Mouse (Mus musculus): ENCODE results near the gene C1qtnf9. TPM values are rescaled to one million over a fixed set of nuclear protein-coding genes. Genes with fewer than 3 reads are reported as not detected.

The C1qtnf9 gene
- polyA plus RNA-seq, 1 experiment from 2014 or later = not detected

GRCm38 (mm10) chr14:60741033-60741432 is 26.9 kb upstream of the C1qtnf9 start:
- Histone ChIP-seq H3K4me2 (ENCODE audit: low read depth, low read length) (no peak overlapping the region), H3K9me3 (replicated peaks; ENCODE audit: control insufficient read depth, low read length) (no peaks in the 10 kb centered on the region), H3K9ac (replicated peaks; ENCODE audit: low read length) (no peak overlapping the region), H3K4me1 (ENCODE audit: control insufficient read depth, insufficient read depth, low read length) (peaks cover 11% of the 10 kb centered on the region), H3K27ac (replicated peaks; ENCODE audit: low read depth, low read length) (no peak overlapping the region), H3K4me3 (ENCODE audit: low read depth, low read length) (no peak overlapping the region), H3K36me3 (replicated peaks; ENCODE audit: control insufficient read depth, insufficient read depth, low read depth, low read length) (no peaks in the 10 kb centered on the region), H3K27me3 (ENCODE audit: control insufficient read depth, insufficient read depth, low read length) (no peaks in the 10 kb centered on the region)
- ATAC-seq (replicated peaks; ENCODE audit: insufficient number of reproducible peaks, low FRiP score, low TSS enrichment, low read depth) (no peak), DNase-seq (ENCODE audit: low spot score) (no peak)
- WGBS = 81% methylated on average over 8 of the region's 8 CpGs

DNA sequence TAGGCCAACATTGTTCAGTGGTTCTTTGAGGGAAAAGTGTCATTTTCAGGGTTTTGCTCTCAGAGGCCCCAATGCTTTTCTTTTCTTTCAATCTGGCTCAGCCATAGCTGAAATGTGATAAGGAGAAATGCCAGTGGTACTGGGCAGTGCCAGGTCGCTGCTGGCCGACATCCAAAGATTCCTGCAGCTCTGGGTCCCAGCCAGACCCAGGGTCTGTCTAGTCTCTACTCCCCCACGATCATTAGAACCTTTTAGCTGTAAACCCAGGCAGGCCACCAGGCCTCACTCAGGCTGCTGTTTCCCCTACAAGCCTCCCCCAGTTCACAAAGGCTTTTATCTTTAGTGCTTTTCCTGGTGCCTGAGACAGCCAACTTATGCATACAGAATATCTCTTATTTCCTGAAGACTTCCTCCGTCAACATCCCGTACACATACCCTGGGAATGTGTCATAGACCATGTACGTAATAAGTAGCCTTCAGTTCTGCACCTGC is 26.4 kb upstream of the C1qtnf9 start:
- Histone ChIP-seq H3K36me3 (replicated peaks; ENCODE audit: control insufficient read depth, insufficient read depth, low read depth, low read length) (no peaks in the 10 kb centered on the region), H3K4me2 (ENCODE audit: low read depth, low read length) (no peak overlapping the region), H3K27ac (replicated peaks; ENCODE audit: low read depth, low read length) (no peak overlapping the region), H3K4me3 (ENCODE audit: low read depth, low read length) (no peak overlapping the region), H3K9me3 (replicated peaks; ENCODE audit: control insufficient read depth, low read length) (no peaks in the 10 kb centered on the region), H3K4me1 (ENCODE audit: control insufficient read depth, insufficient read depth, low read length) (peaks cover 9% of the 10 kb centered on the region), H3K9ac (replicated peaks; ENCODE audit: low read length) (no peak overlapping the region), H3K27me3 (ENCODE audit: control insufficient read depth, insufficient read depth, low read length) (no peaks in the 10 kb centered on the region)
- ATAC-seq (replicated peaks; ENCODE audit: insufficient number of reproducible peaks, low FRiP score, low TSS enrichment, low read depth) = no peak
- DNase-seq (ENCODE audit: low spot score) = no peak
- 80% methylated on average over 6 of the region's 6 CpGs for WGBS

GRCm38 (mm10) chr14:60743681-60744080 is 24.3 kb upstream of the C1qtnf9 start:
- DNase-seq (ENCODE audit: low spot score) (no peak), ATAC-seq (replicated peaks; ENCODE audit: insufficient number of reproducible peaks, low FRiP score, low TSS enrichment, low read depth) (no peak)
- H3K9me3 ChIP-seq (replicated peaks; ENCODE audit: control insufficient read depth, low read length) = no peaks in the 10 kb centered on the region
- H3K9ac ChIP-seq (replicated peaks; ENCODE audit: low read length) = no peak overlapping the region
- H3K27ac ChIP-seq (replicated peaks; ENCODE audit: low read depth, low read length) = no peak overlapping the region
- H3K4me2 ChIP-seq (ENCODE audit: low read depth, low read length) = no peak overlapping the region
- no peak overlapping the region for H3K4me3 ChIP-seq (ENCODE audit: low read depth, low read length)
- WGBS = 79% methylated on average over 9 of the region's 9 CpGs
- no peaks in the 10 kb centered on the region for H3K36me3 ChIP-seq (replicated peaks; ENCODE audit: control insufficient read depth, insufficient read depth, low read depth, low read length)
- H3K4me1 ChIP-seq (ENCODE audit: control insufficient read depth, insufficient read depth, low read length) = no peaks in the 10 kb centered on the region; the same call in 1 of the 2 replicates
- no peaks in the 10 kb centered on the region for H3K27me3 ChIP-seq (ENCODE audit: control insufficient read depth, insufficient read depth, low read length)

GRCm38 (mm10) chr14:60745201-60745600 is 22.7 kb upstream of the C1qtnf9 start:
- Histone ChIP-seq H3K9ac (replicated peaks; ENCODE audit: low read length) (no peak overlapping the region), H3K36me3 (replicated peaks; ENCODE audit: control insufficient read depth, insufficient read depth, low read depth, low read length) (no peaks in the 10 kb centered on the region), H3K4me3 (ENCODE audit: low read depth, low read length) (no peak overlapping the region), H3K4me2 (ENCODE audit: low read depth, low read length) (no peak overlapping the region), H3K27ac (replicated peaks; ENCODE audit: low read depth, low read length) (no peak overlapping the region), H3K9me3 (replicated peaks; ENCODE audit: control insufficient read depth, low read length) (no peaks in the 10 kb centered on the region), H3K27me3 (ENCODE audit: control insufficient read depth, insufficient read depth, low read length) (no peaks in the 10 kb centered on the region), H3K4me1 (ENCODE audit: control insufficient read depth, insufficient read depth, low read length) (no peaks in the 10 kb centered on the region)
- no peak for ATAC-seq (replicated peaks; ENCODE audit: insufficient number of reproducible peaks, low FRiP score, low TSS enrichment, low read depth)
- no peak for DNase-seq (ENCODE audit: low spot score)
- WGBS = 84% methylated on average over 6 of the region's 6 CpGs

DNA sequence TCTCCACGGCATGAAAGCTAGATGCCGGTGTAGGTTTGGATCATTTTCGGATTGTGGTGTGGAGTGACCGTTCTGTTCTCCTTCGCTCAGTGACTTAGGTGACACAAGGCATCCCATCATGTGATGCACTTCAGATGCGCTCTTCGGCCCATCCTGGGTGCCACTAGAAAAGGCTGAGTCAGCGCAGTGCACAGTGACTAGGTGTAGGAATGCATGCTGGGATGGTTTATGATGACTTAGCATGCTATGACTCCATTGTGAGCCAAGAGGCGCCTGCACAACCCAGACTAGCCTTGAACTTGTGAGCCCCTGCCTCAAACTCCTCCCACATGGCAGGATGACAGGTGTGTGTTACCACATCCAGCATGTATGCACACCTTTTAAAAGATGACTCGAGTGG is 21.8 kb upstream of the C1qtnf9 start:
- H3K4me1 ChIP-seq (ENCODE audit: control insufficient read depth, insufficient read depth, low read length) = no peaks in the 10 kb centered on the region
- H3K9ac ChIP-seq (replicated peaks; ENCODE audit: low read length) = no peak overlapping the region
- H3K27me3 ChIP-seq (ENCODE audit: control insufficient read depth, insufficient read depth, low read length) = no peaks in the 10 kb centered on the region
- WGBS = 95% methylated on average over 10 of the region's 10 CpGs
- ATAC-seq (replicated peaks; ENCODE audit: insufficient number of reproducible peaks, low FRiP score, low TSS enrichment, low read depth) = no peak
- H3K9me3 ChIP-seq (replicated peaks; ENCODE audit: control insufficient read depth, low read length) = no peaks in the 10 kb centered on the region
- no peaks in the 10 kb centered on the region; the same call in 1 of the 2 replicates for H3K36me3 ChIP-seq (replicated peaks; ENCODE audit: control insufficient read depth, insufficient read depth, low read depth, low read length)
- no peak for DNase-seq (ENCODE audit: low spot score)
- H3K4me2 ChIP-seq (ENCODE audit: low read depth, low read length) = no peak overlapping the region
- H3K4me3 ChIP-seq (ENCODE audit: low read depth, low read length) = no peak overlapping the region
- H3K27ac ChIP-seq (replicated peaks; ENCODE audit: low read depth, low read length) = no peak overlapping the region

GRCm38 (mm10) chr14:60747154-60747870 is 20.6 kb upstream of the C1qtnf9 start:
- WGBS = 87% methylated on average over 21 of the region's 21 CpGs
- H3K4me2 ChIP-seq (ENCODE audit: low read depth, low read length) = no peak overlapping the region

DNA sequence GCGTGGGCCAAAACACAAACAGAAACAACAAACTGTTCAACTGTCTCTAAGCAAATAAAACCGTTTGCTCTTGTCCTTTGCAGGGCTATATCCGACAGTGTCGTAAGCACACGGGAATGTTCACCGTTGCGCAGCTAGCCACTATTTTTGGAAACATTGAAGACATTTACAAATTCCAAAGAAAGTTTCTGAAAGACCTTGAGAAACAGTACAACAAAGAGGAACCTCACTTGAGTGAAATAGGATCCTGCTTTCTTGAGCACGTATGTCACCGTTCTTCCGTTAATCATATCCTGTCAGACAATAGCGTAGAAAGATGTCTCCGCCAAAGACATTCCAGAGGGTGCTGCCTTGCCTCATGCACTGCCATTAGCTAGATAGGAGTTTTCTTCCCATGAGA is 18.1 kb upstream of the C1qtnf9 start:
- WGBS = 85% methylated on average over 12 of the region's 12 CpGs
- no peaks in the 10 kb centered on the region for H3K9me3 ChIP-seq (replicated peaks; ENCODE audit: control insufficient read depth, low read length)
- H3K27ac ChIP-seq (replicated peaks; ENCODE audit: low read depth, low read length) = no peak overlapping the region
- DNase-seq (ENCODE audit: low spot score) = no peak
- no peaks in the 10 kb centered on the region for H3K4me1 ChIP-seq (ENCODE audit: control insufficient read depth, insufficient read depth, low read length)
- no peak overlapping the region for H3K4me2 ChIP-seq (ENCODE audit: low read depth, low read length)
- H3K4me3 ChIP-seq (ENCODE audit: low read depth, low read length) = no peak overlapping the region
- no peaks in the 10 kb centered on the region; the same call in 1 of the 2 replicates for H3K36me3 ChIP-seq (replicated peaks; ENCODE audit: control insufficient read depth, insufficient read depth, low read depth, low read length)
- no peak overlapping the region for H3K9ac ChIP-seq (replicated peaks; ENCODE audit: low read length)
- no peaks in the 10 kb centered on the region for H3K27me3 ChIP-seq (ENCODE audit: control insufficient read depth, insufficient read depth, low read length)
- ATAC-seq (replicated peaks; ENCODE audit: insufficient number of reproducible peaks, low FRiP score, low TSS enrichment, low read depth) = no peak

More at GRCm38 (mm10) chr14:60747154-60747870, 20.6 kb upstream of the C1qtnf9 start:
- H3K9me3 ChIP-seq (replicated peaks; ENCODE audit: control insufficient read depth, low read length) = no peaks in the 10 kb centered on the region
- H3K4me3 ChIP-seq (ENCODE audit: low read depth, low read length) = no peak overlapping the region
- H3K27ac ChIP-seq (replicated peaks; ENCODE audit: low read depth, low read length) = no peak overlapping the region
- H3K27me3 ChIP-seq (ENCODE audit: control insufficient read depth, insufficient read depth, low read length) = no peaks in the 10 kb centered on the region
- H3K36me3 ChIP-seq (replicated peaks; ENCODE audit: control insufficient read depth, insufficient read depth, low read depth, low read length) = no peaks in the 10 kb centered on the region; the same call in 1 of the 2 replicates
- DNase-seq (ENCODE audit: low spot score) = no peak
- ATAC-seq (replicated peaks; ENCODE audit: insufficient number of reproducible peaks, low FRiP score, low TSS enrichment, low read depth) = no peak
- no peaks in the 10 kb centered on the region for H3K4me1 ChIP-seq (ENCODE audit: control insufficient read depth, insufficient read depth, low read length)
- H3K9ac ChIP-seq (replicated peaks; ENCODE audit: low read length) = no peak overlapping the region

- DNase-seq (ENCODE audit: low spot score) (no peak), ATAC-seq (replicated peaks; ENCODE audit: insufficient number of reproducible peaks, low FRiP score, low TSS enrichment, low read depth) (no peak)
- no peaks in the 10 kb centered on the region for H3K9me3 ChIP-seq (replicated peaks; ENCODE audit: control insufficient read depth, low read length)
- no peak overlapping the region for H3K27ac ChIP-seq (replicated peaks; ENCODE audit: low read depth, low read length)
- no peak overlapping the region for H3K9ac ChIP-seq (replicated peaks; ENCODE audit: low read length)
- no peaks in the 10 kb centered on the region for H3K27me3 ChIP-seq (ENCODE audit: control insufficient read depth, insufficient read depth, low read length)
- H3K36me3 ChIP-seq (replicated peaks; ENCODE audit: control insufficient read depth, insufficient read depth, low read depth, low read length) = no peaks in the 10 kb centered on the region; the same call in 1 of the 2 replicates
- H3K4me1 ChIP-seq (ENCODE audit: control insufficient read depth, insufficient read depth, low read length) = no peaks in the 10 kb centered on the region
- H3K4me2 ChIP-seq (ENCODE audit: low read depth, low read length) = no peak overlapping the region
- no peak overlapping the region for H3K4me3 ChIP-seq (ENCODE audit: low read depth, low read length)
- WGBS = 93% methylated on average over 16 of the region's 16 CpGs
Observed at GRCm38 (mm10) chr14:60751581-60751980, 16.4 kb upstream of the C1qtnf9 start.

All from embryonic facial prominence, embryonic 11.5 days (tissue).